Mouse (Mus musculus): ENCODE measurements around the gene Rnf222.

GRCm38 (mm10) chr11:68902047-68902364, 13.7 kb downstream of the Rnf222 start:
- TF ChIP-seq USF1 (IDR thresholded peaks at IDR 0.05; ENCODE audit: low read depth, low read length) = no peak
- no peak for TF ChIP-seq ZNF384 (IDR thresholded peaks at IDR 0.05; ENCODE audit: low read depth, low read length)
- TF ChIP-seq TAL1 (IDR thresholded peaks at IDR 0.05; ENCODE audit: low read length) = no peak
- no peak for TF ChIP-seq POLR2A (IDR thresholded peaks at IDR 0.05; ENCODE audit: control insufficient read depth in 1 of 2, insufficient read depth in 1 of 2, low read depth in 1 of 2, low read length in 2 of 2, poor library complexity in 1 of 2)
- no peak for TF ChIP-seq CTCF (IDR thresholded peaks at IDR 0.05 in 2 of 3, conservative IDR thresholded peaks at IDR 0.05 in 1 of 3; ENCODE audit: control insufficient read depth in 1 of 3, insufficient read depth in 1 of 3, low read depth in 2 of 3, low read length in 3 of 3, poor library complexity in 1 of 3, severe bottlenecking in 1 of 3)
- no peak for TF ChIP-seq GATA1 (IDR thresholded peaks at IDR 0.05; ENCODE audit: low read depth, low read length)
- TF ChIP-seq MAZ (IDR thresholded peaks at IDR 0.05; ENCODE audit: low read depth, low read length) = no peak

Measured in MEL (cell line).